ENCODE assay signal across 16 mouse cellular contexts in genomic region chr8:111570432-111570831, GRCm38 (mm10). TPM values are rescaled to one million over a fixed set of nuclear protein-coding genes. Genes with fewer than 3 reads are reported as not detected.
DNase-seq lines count a peak whose midpoint lies in the region; ATAC-seq lines count a peak whose summit lies in the region.
"Had no signal": no experiment of that assay in that cellular context is flagged by ENCODE, and none has a peak within 500 bp of the region (broad histone marks: within the 10 kb centered on the region; RNA-seq: fewer than 3 reads in every experiment).

No protein-coding gene starts in this region.

- no peak overlapping the region for H3K4me2 ChIP-seq in hindbrain, embryonic 13.5 days
- no peak overlapping the region for H3K4me2 ChIP-seq in hindbrain, embryonic 11.5 days (replicated peaks; ENCODE audit: low read depth, low read length)
- H3K4me2 ChIP-seq: forebrain, embryonic 13.5 days; kidney, embryonic 15.5 days; limb, embryonic 12.5 days had no signal

- no peaks in the 10 kb centered on the region for H3K36me3 ChIP-seq in hindbrain, embryonic 13.5 days
- no peaks in the 10 kb centered on the region for H3K36me3 ChIP-seq in hindbrain, embryonic 11.5 days (ENCODE audit: control insufficient read depth, insufficient read depth, low read length)

- no peaks in the 10 kb centered on the region for H3K27me3 ChIP-seq in hindbrain, embryonic 13.5 days
- H3K27me3 ChIP-seq in hindbrain, embryonic 11.5 days (ENCODE audit: control insufficient read depth, insufficient read depth, low read length), result no peaks in the 10 kb centered on the region
- H3K27me3 ChIP-seq: forebrain, embryonic 13.5 days; kidney, embryonic 15.5 days; limb, embryonic 12.5 days had no signal

- peaks cover 67% of the 10 kb centered on the region for H3K4me1 ChIP-seq in hindbrain, embryonic 13.5 days (replicated peaks)
- peaks cover 4% of the 10 kb centered on the region; the same call in 1 of the 2 replicates for H3K4me1 ChIP-seq in hindbrain, embryonic 11.5 days (replicated peaks; ENCODE audit: control insufficient read depth, insufficient read depth, low read length)

- no peak overlapping the region for H3K4me3 ChIP-seq in hindbrain, embryonic 13.5 days
- H3K4me3 ChIP-seq in hindbrain, embryonic 11.5 days (ENCODE audit: low read depth, low read length), result no peak overlapping the region
- H3K4me3 ChIP-seq: forebrain, embryonic 13.5 days; kidney, embryonic 15.5 days; limb, embryonic 12.5 days had no signal

- 68% methylated on average over 2 of the region's 2 CpGs for WGBS in hindbrain, embryonic 13.5 days
- 78% methylated on average over 2 of the region's 2 CpGs for WGBS in hindbrain, embryonic 11.5 days

- no peak for DNase-seq in hindbrain, embryonic 11.5 days (ENCODE audit: low spot score)
- DNase-seq in B cell, adult 2 months, result peak; percentile 23 to 37
- peak; percentile 16 for DNase-seq in NIH3T3 (ENCODE audit: low read depth)
- peak; percentile 87 for DNase-seq in naive thymus-derived CD4-positive, alpha-beta T cell, adult 2 months (ENCODE audit: low read depth)
- no peak for DNase-seq in kidney, postnatal 14 days
- DNase-seq in gastrocnemius, postnatal 4 days (ENCODE audit: low spot score in 2 of 2), result no peak
- no peak for DNase-seq in cerebellum, adult 18-20 months
- DNase-seq: cerebellum, adult 9-10 months; gastrocnemius, postnatal 14 days; heart, postnatal 14 days; lung, postnatal 10 days had no signal

- no peak overlapping the region for H3K9ac ChIP-seq in hindbrain, embryonic 13.5 days
- no peak overlapping the region for H3K9ac ChIP-seq in hindbrain, embryonic 11.5 days (ENCODE audit: low read depth, low read length)
- H3K9ac ChIP-seq: forebrain, embryonic 13.5 days; kidney, embryonic 15.5 days; limb, embryonic 12.5 days; liver, embryonic 14.5 days had no signal

- H3K27ac ChIP-seq in hindbrain, embryonic 13.5 days, result peak overlapping the region; percentile 40; the same call in 1 of the 2 replicates
- no peak overlapping the region for H3K27ac ChIP-seq in hindbrain, embryonic 11.5 days (ENCODE audit: low read depth, low read length)
- H3K27ac ChIP-seq: forebrain, embryonic 13.5 days; kidney, embryonic 15.5 days; limb, embryonic 12.5 days; liver, embryonic 14.5 days had no signal

- H3K9me3 ChIP-seq in hindbrain, embryonic 13.5 days, result no peaks in the 10 kb centered on the region
- H3K9me3 ChIP-seq in hindbrain, embryonic 11.5 days (ENCODE audit: control insufficient read depth, low read length), result no peaks in the 10 kb centered on the region
- H3K9me3 ChIP-seq: forebrain, embryonic 13.5 days; kidney, embryonic 15.5 days; limb, embryonic 12.5 days had no signal

- no peak for ATAC-seq in hindbrain, embryonic 13.5 days (ENCODE audit: low FRiP score)
- ATAC-seq in hindbrain, embryonic 11.5 days (ENCODE audit: low FRiP score), result no peak
- ATAC-seq: forebrain, embryonic 13.5 days had no signal

RNA-seq across cellular contexts. Expression of gene Znrf1, which starts 34.5 kb away (rescaled TPM):
- polyA plus RNA-seq in hindbrain, embryonic 13.5 days (2015; fragmentation: Nextera tagmentation; extraction: Ambion mirVana), result 77.3 and 80.0 TPM in 2 replicates
- polyA plus RNA-seq in hindbrain, embryonic 11.5 days (2014; fragmentation: Nextera tagmentation; extraction: Ambion mirVana), result 48.3 and 48.7 TPM in 2 replicates
- total RNA-seq in gastrocnemius, postnatal 4 days (2021), result 10 to 100 TPM; 69.2 to 70.8 TPM

RNA-seq across cellular contexts. Expression of gene Wdr59, which starts 48.5 kb away (rescaled TPM):
- polyA plus RNA-seq in hindbrain, embryonic 13.5 days (2015; fragmentation: Nextera tagmentation; extraction: Ambion mirVana), result 7.4 and 8.3 TPM in 2 replicates
- polyA plus RNA-seq in hindbrain, embryonic 11.5 days (2014; fragmentation: Nextera tagmentation; extraction: Ambion mirVana), result 2.9 and 4.6 TPM in 2 replicates
- total RNA-seq in gastrocnemius, postnatal 4 days (2021), result 10 to 100 TPM; 13.0 to 13.3 TPM

RNA-seq across cellular contexts. Expression of gene Ldhd, which starts 59.7 kb away (rescaled TPM):
- polyA plus RNA-seq in hindbrain, embryonic 13.5 days (2015; fragmentation: Nextera tagmentation; extraction: Ambion mirVana), result 0.52 and 0.53 TPM in 2 replicates
- polyA plus RNA-seq in hindbrain, embryonic 11.5 days (2014; fragmentation: Nextera tagmentation; extraction: Ambion mirVana), result 0.08 and 0.25 TPM in 2 replicates
- 1 to 10 TPM; 3.7 TPM for total RNA-seq in gastrocnemius, postnatal 4 days (2021)

Comparison
In these comparisons a context has a peak if more than half of its experiments do, and no peak if none do; other contexts are left out.
1. DNase-seq: peak in B cell, adult 2 months (2 of 2), NIH3T3 (single experiment) and naive thymus-derived CD4-positive, alpha-beta T cell, adult 2 months (single experiment); none in hindbrain, embryonic 11.5 days (single experiment), kidney, postnatal 14 days (single experiment), gastrocnemius, postnatal 4 days (0 of 2) and cerebellum, adult 18-20 months (0 of 2).